Mouse (Mus musculus) spleen, postnatal 4 days (tissue): ENCODE results near the gene Dlx3.

Experiments used
- DNase-seq, 2 experiments: peaks; one replicate each; pipeline ENCODE4 v3.0.0; 2022; ENCODE audit warnings: low spot score in 2 of 2

Dlx3 gene

GRCm38 (mm10) chr11:95121161-95122099 lies 1.5 kb downstream of the Dlx3 start:
- DNase-seq: no peak

- DNase-seq: no peak
These were observed 2.2 kb downstream of the Dlx3 start for GRCm38 (mm10) chr11:95122100-95122489.

DNA sequence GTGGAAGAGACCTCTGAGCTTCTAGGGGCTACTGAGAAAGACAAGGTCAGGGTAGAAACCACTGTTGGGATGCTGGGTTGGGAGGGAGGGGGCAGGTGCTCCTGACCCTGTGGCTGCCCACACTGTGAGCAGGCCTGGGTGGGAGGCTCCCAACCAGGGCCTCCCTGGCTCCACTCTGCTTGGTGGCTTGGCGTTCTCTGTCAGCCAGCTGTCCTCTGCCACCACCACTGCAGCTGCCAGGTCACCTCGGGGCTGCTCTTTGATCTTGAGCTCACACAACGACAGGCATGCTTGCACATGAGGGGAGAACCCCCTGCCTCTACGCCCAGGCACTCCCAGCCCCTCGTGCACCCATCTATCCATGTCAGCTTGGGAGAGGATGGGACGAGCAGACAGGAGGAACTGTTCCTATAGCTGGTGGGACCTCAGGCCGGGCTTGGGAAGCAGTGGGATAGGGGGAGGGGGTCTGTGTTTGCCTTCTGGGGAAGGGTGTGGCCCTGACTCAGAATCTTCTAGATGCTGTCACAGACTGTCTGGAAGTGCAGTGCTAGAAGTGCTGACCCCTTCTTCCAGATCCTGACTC lies 5.5 kb downstream of the Dlx3 start:
- DNase-seq: no peak

GRCm38 (mm10) chr11:95126272-95127245 lies 6.6 kb downstream of the Dlx3 start:
- DNase-seq: no peak

DNA sequence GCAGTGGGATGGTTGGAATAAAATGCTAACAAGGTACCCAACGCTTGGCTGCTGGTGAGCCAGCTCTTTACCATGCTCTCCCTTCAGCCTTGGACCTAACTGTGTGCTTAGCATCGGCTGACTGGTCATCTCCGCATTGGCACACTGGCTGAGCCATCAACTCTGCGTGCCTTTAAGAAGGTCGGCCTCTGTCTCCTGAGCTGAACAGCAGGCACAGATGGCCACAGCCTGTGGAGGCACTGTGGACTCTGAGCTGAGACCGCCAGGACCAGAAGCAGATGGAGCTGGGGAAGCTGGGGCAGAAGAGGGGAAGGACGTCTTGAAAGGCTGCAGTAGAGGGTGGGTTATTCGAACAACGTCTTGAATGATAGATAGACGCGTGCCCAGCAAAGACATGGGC lies 8.4 kb downstream of the Dlx3 start:
- DNase-seq: no peak

- no peak for DNase-seq
These were observed 10.8 kb downstream of the Dlx3 start for GRCm38 (mm10) chr11:95130668-95131252.

DNA sequence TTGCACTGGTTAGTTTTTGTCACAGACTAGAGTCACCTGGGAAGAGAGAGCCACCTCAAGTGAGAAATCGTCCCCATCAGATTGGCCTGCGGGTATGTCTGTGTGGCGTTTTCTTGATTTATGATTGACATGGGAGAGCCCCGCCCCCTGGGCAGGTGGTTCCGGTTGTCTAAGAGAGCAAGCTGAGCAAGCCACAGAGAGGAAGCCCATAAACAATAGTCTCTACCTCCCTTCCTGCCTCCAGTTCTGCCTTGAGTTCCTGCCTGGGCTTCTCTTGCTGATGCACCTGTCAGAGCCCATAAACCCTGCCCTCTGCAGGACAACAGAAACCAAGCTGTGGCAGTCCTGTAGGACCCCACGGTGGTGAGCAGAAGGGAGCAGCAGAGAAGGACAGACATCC lies 13.4 kb downstream of the Dlx3 start:
- DNase-seq: no peak

- no peak for DNase-seq
These were observed 17.4 kb downstream of the Dlx3 start for GRCm38 (mm10) chr11:95137281-95137680.

DNA sequence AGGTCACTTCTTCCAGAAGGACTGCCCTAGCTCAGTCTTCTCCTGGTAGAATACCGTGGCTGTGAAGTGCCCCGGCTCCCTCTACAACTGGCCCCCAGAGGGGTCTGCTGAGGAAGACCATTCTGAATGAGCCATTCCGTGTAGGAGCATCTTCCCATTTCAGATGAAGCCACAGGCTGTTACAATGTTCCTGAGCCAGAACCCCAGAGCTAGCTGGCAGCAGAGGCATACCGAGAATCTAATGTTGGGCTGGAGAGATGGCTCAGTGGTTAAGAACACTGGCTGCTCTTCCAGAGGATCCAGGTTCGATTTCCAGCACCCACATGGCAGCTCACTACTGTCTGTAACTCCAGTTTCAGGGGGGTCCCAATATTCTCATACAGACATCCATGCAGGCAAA lies 20.0 kb downstream of the Dlx3 start:
- no peak for DNase-seq

DNA sequence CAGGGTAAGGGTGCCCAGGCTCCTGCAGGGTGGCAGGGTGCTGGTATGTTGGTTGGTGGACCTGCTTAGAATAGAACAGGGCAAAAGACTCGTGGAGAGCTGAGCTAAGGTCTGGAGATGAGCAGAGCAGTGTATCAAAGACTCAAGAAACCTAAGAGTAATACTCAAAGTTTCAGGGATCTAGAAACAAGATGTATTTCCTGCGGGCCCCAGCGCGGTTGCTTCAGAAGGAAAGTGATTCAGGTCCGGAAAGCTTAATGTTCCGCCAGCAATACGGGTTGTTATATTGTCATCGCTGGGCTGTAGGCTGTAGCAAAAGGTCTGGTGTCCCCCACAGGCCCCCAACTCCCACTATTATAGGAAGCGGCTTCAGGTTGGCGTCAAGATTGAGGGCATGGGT lies 22.3 kb downstream of the Dlx3 start:
- DNase-seq: no peak

DNA sequence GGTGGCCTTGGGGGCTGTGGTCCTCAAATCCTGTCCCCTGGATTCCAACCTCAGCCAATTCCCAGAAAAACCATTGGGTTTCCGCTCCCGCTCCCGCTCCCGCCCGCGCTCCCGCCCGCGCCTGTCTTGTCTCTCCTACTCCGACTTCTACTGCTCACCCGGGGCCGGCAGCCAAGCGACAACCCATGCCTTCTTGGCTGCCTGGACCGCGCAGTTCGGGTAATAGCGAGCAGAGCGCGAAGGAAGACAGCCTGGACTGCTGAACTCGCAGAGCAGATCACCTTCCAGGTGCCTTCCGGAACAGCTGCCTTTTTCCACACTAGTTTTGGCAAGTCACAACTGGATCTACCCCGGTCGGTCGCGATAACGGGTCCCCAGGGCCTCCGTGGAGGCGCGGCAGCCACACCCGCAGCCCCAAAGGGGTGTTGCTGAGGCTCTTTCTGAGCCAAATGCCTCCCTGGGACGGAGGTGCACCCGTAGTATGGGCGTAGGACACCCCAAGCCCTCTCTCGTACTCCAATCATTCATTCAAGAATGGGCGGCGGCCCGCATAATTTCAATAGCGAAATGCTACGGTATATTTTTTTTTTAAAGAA lies 23.2 kb downstream of the Dlx3 start:
- no peak for DNase-seq

DNA sequence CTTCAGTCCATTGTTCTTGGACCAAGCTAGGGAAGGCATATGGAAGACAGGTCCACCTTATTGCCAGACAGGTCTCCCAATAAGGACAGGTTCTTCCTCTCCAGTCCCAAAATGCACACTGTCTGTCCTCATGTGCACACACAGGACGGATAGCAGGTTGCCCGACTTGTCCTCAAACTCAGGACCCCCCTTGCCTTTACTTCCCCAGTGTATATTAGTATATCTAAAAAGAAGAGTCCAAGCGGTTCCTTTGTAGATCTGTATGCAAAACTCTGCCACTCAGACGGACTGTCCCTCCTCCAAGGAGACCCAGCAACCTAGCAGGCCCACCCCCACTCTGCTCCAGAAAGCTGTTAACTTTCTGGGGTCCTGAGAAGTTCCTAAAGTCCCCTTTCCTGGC lies 23.7 kb downstream of the Dlx3 start:
- no peak for DNase-seq

- no peak for DNase-seq
These were observed 24.4 kb downstream of the Dlx3 start for GRCm38 (mm10) chr11:95144091-95144945.

GRCm38 (mm10) chr11:95144946-95145483 lies 25.1 kb downstream of the Dlx3 start:
- DNase-seq: no peak

GRCm38 (mm10) chr11:95145851-95146403 lies 26.0 kb downstream of the Dlx3 start, which contains the start of gene Dlx4:
Dlx4 (minus strand) TSS chr11:95146263.
- DNase-seq: peak; percentile 25 to 71

DNA sequence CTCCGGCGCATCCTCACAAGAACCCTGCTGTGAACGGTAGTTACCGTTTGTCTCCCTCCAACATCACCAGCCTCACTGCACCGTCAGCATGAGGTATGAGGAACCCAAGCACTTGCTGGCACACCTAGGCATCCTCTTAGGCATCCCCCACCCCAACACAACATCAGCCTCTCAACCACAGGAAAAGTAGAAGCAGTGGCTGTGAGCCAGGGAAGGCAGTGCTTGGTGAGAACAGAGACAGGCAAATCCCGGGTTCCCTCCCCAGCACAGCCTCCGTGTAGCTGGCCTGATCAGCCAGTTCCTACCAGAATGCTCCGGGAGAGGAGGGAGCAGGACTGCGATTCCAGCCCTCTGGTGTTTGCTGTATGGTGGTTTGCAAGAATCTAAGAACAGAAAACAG lies 28.8 kb downstream of the Dlx3 start:
- no peak for DNase-seq

DNA sequence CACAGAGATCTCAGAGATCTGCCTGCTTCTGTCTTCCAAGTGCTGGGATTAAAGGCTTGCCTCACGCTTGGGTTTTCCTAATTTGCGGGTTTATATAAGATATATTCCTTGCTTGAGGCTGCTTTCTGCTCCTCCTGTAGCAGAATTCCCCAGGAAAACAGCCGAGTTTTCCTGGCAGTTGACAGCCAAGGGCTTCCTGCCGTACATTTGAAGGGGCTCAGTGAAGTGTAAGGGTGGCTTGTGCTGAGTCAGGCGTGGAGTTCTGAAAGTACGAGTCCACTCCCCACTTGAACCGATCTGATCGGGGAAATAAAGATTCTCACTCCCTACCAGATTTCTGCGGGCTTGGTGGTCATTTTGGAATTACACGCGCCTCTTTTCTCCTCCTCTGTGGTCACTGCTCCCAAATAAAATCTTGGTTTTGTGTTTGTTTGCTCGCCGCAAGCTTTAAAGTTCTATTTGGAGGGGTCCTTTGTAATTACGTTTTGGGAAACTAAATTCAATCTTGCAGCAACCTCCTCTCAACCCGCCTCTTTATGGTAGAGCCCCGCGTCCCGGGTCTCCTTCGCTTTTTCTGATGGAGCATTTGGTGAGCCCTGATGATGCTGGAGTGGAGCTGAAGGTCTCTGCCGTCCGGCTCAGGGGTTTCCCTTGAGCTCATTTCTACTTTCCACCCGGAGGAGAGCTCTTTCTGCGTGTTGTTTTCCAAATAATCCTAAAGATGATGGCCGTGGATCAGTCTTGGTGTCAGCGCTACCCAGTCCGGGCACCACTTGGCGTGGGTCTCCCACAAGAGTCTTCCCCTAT lies 29.7 kb downstream of the Dlx3 start:
- DNase-seq: no peak

DNA sequence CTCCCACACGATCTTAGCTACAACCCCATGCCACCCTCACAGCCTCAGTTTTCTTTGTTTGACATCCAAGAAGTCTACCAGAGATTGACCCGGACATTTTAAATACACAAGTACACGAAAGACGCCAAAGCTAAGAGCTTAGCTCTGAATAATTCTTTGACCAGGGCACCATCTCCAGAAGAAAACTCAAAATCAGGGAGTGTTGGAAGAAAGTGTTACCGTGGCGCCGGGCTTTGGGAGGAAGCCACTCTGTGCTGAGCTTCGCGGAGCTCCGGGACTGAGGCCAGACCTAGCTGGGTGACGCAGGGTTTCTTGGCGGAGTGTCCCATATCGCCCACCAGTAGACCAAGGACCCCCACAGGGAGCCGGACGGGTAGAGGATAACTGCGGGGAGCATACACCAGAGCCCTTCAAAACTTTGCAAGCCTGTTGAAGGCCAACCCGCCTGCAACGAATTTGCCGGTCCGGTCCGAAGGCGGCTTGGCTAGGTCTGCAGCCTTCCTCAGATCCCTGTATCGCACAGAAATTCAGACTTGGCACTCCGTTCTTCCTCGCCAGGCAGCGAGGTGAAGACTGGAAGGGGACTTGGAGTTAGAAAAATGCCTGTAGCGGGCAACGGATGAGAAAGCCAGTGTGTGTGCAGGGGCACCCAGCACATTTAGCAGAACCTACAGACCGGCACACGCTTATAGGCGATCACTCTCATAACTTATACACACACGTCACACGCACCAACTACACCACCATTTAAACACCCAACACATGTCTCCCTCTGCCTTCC lies 30.5 kb downstream of the Dlx3 start:
- no peak for DNase-seq
